In genomic region chr10:58404639-58405038, GRCm38 (mm10) we compare ENCODE assay signal across 11 mouse cellular contexts. TPM values are rescaled to one million over a fixed set of nuclear protein-coding genes. Genes with fewer than 3 reads are reported as not detected.
DNase-seq lines count a peak whose midpoint lies in the region; ATAC-seq and TF ChIP-seq lines count a peak whose summit lies in the region.
"Had no signal": no experiment of that assay in that cellular context is flagged by ENCODE, and none has a peak within 500 bp of the region (broad histone marks: within the 10 kb centered on the region; RNA-seq: fewer than 3 reads in every experiment).

No protein-coding gene starts in this region.

- DNase-seq in heart, postnatal 10 days: no peak
- DNase-seq in lung, embryonic 14.5 days: no peak
- no peak for DNase-seq in lung, postnatal 10 days
- DNase-seq in midbrain, embryonic 11.5 days (ENCODE audit: low spot score, missing footprints): no peak
- no peak for DNase-seq in Muller cell, postnatal 12 days (ENCODE audit: inconsistent ontology term)
- DNase-seq: adrenal gland, adult 2 months; kidney, adult 11 months had no signal

- H3K36me3 ChIP-seq in heart, embryonic 13.5 days: peaks cover 84% of the 10 kb centered on the region
- peaks cover 64% of the 10 kb centered on the region for H3K36me3 ChIP-seq in lung, embryonic 14.5 days (ENCODE audit: insufficient read depth)
- H3K36me3 ChIP-seq in intestine, embryonic 15.5 days: 0 out of 2 replicates have a peak, but pooled peaks cover 6% of the 10 kb centered on the region
- H3K36me3 ChIP-seq in midbrain, embryonic 11.5 days (ENCODE audit: control insufficient read depth, insufficient read depth, low read length): peaks cover 2% of the 10 kb centered on the region; the same call in 1 of the 2 replicates

- no peak overlapping the region for H3K4me3 ChIP-seq in heart, embryonic 13.5 days
- H3K4me3 ChIP-seq in lung, embryonic 14.5 days (ENCODE audit: low read depth, low read length): no peak overlapping the region
- H3K4me3 ChIP-seq in intestine, embryonic 15.5 days (replicated peaks): no peak overlapping the region
- no peak overlapping the region for H3K4me3 ChIP-seq in olfactory bulb, adult 2 months (ENCODE audit: insufficient read depth, low read depth, low read length)
- no peak overlapping the region for H3K4me3 ChIP-seq in midbrain, embryonic 11.5 days (ENCODE audit: low read depth, low read length)
- H3K4me3 ChIP-seq: forebrain, embryonic 15.5 days had no signal

- peak overlapping the region; percentile 64 for H3K9ac ChIP-seq in heart, embryonic 13.5 days
- H3K9ac ChIP-seq in lung, embryonic 14.5 days: no peak overlapping the region
- H3K9ac ChIP-seq in intestine, embryonic 15.5 days: no peak overlapping the region
- H3K9ac ChIP-seq in midbrain, embryonic 11.5 days (ENCODE audit: low read length): no peak overlapping the region
- H3K9ac ChIP-seq: forebrain, embryonic 15.5 days had no signal

- peak overlapping the region; percentile 91 for H3K27ac ChIP-seq in heart, embryonic 13.5 days (replicated peaks)
- peak overlapping the region; percentile 70 for H3K27ac ChIP-seq in lung, embryonic 14.5 days (ENCODE audit: low read depth)
- H3K27ac ChIP-seq in intestine, embryonic 15.5 days: 0 out of 2 replicates have a peak overlapping the region, but pooled peaks have one; percentile 9
- peak overlapping the region; percentile 86 for H3K27ac ChIP-seq in olfactory bulb, adult 2 months (ENCODE audit: insufficient read depth, low read depth, low read length)
- H3K27ac ChIP-seq in midbrain, embryonic 11.5 days (ENCODE audit: low read depth, low read length): no peak overlapping the region
- H3K27ac ChIP-seq: forebrain, embryonic 15.5 days had no signal

- no peak for TF ChIP-seq CTCF in lung, embryonic 14.5 days (IDR thresholded peaks at IDR 0.05; ENCODE audit: low read depth)
- no peak for TF ChIP-seq CTCF in olfactory bulb, adult 2 months (IDR thresholded peaks at IDR 0.05; ENCODE audit: insufficient read depth, low read depth, low read length)

- no peak for TF ChIP-seq POLR2A in olfactory bulb, adult 2 months (IDR thresholded peaks at IDR 0.05; ENCODE audit: insufficient read depth, low read depth, low read length)

- 66% methylated on average over 6 of the region's 6 CpGs for WGBS in heart, embryonic 13.5 days
- WGBS in lung, embryonic 14.5 days: 77% methylated on average over 6 of the region's 6 CpGs
- WGBS in intestine, embryonic 15.5 days: 81% methylated on average over 6 of the region's 6 CpGs
- WGBS in olfactory bulb, adult 2 months: 78% methylated on average over 6 of the region's 6 CpGs
- WGBS in midbrain, embryonic 11.5 days: 92% methylated on average over 6 of the region's 6 CpGs

- no peaks in the 10 kb centered on the region for H3K27me3 ChIP-seq in heart, embryonic 13.5 days (replicated peaks)
- no peaks in the 10 kb centered on the region for H3K27me3 ChIP-seq in lung, embryonic 14.5 days (ENCODE audit: insufficient read depth, low read length)
- no peaks in the 10 kb centered on the region for H3K27me3 ChIP-seq in intestine, embryonic 15.5 days (replicated peaks)
- no peaks in the 10 kb centered on the region for H3K27me3 ChIP-seq in midbrain, embryonic 11.5 days (ENCODE audit: control insufficient read depth, insufficient read depth, low read length)
- H3K27me3 ChIP-seq: forebrain, embryonic 15.5 days had no signal

- ATAC-seq in heart, embryonic 13.5 days (ENCODE audit: extremely low read depth, insufficient number of reproducible peaks, low FRiP score, low TSS enrichment): no peak
- ATAC-seq in lung, embryonic 14.5 days (ENCODE audit: insufficient read depth): no peak
- no peak for ATAC-seq in intestine, embryonic 15.5 days
- ATAC-seq in midbrain, embryonic 11.5 days (ENCODE audit: low FRiP score): no peak
- ATAC-seq: forebrain, embryonic 15.5 days had no signal

- no peaks in the 10 kb centered on the region for H3K9me3 ChIP-seq in heart, embryonic 13.5 days
- no peaks in the 10 kb centered on the region for H3K9me3 ChIP-seq in lung, embryonic 14.5 days (ENCODE audit: low read depth, low read length)
- H3K9me3 ChIP-seq in intestine, embryonic 15.5 days: no peaks in the 10 kb centered on the region
- H3K9me3 ChIP-seq in midbrain, embryonic 11.5 days (ENCODE audit: control insufficient read depth, low read length): no peaks in the 10 kb centered on the region
- H3K9me3 ChIP-seq: forebrain, embryonic 15.5 days had no signal

- peak overlapping the region; percentile 31 for H3K4me2 ChIP-seq in heart, embryonic 13.5 days
- no peak overlapping the region for H3K4me2 ChIP-seq in lung, embryonic 14.5 days
- no peak overlapping the region for H3K4me2 ChIP-seq in intestine, embryonic 15.5 days (replicated peaks)
- H3K4me2 ChIP-seq in midbrain, embryonic 11.5 days: no peak overlapping the region
- H3K4me2 ChIP-seq: forebrain, embryonic 15.5 days had no signal

- H3K4me1 ChIP-seq in heart, embryonic 13.5 days: peaks cover 53% of the 10 kb centered on the region
- H3K4me1 ChIP-seq in lung, embryonic 14.5 days (ENCODE audit: insufficient read depth): no peaks in the 10 kb centered on the region
- H3K4me1 ChIP-seq in intestine, embryonic 15.5 days (replicated peaks): no peaks in the 10 kb centered on the region
- no peaks in the 10 kb centered on the region; the same call in 1 of the 2 replicates for H3K4me1 ChIP-seq in olfactory bulb, adult 2 months (ENCODE audit: control insufficient read depth, insufficient read depth, low read length)
- no peaks in the 10 kb centered on the region for H3K4me1 ChIP-seq in midbrain, embryonic 11.5 days (ENCODE audit: control insufficient read depth, insufficient read depth, low read length)
- H3K4me1 ChIP-seq: forebrain, embryonic 15.5 days had no signal

- intact Hi-C loops in heart, postnatal 10 days (cut with DNase I): loop anchor here (5.0 kb wide), 1 partner anchor 43 kb away; the partner anchor contains the start of gene Ranbp2

RNA-seq across cellular contexts. Expression of gene Ranbp2, which starts 42.1 kb away (rescaled TPM):
- polyA plus RNA-seq in heart, embryonic 13.5 days (2015; fragmentation: Nextera tagmentation; extraction: Ambion mirVana): 14.0 and 15.2 TPM in 2 replicates
- 10 to 100 TPM; 56.6 to 59.4 TPM for total RNA-seq in heart, postnatal 10 days (2021)
- 40.8 and 41.8 TPM in 2 replicates for polyA plus RNA-seq in lung, embryonic 14.5 days (2014; fragmentation: Nextera tagmentation; extraction: Ambion mirVana)
- polyA plus RNA-seq in intestine, embryonic 15.5 days (2015; fragmentation: Nextera tagmentation; extraction: Ambion mirVana): 19.9 and 23.1 TPM in 2 replicates
- polyA plus RNA-seq in olfactory bulb, adult 2 months (2012; ENCODE audit: insufficient read depth, insufficient read length, low replicate concordance, missing spikeins): 82.6 TPM in 1 of 2 replicates, not detected in the other
- polyA plus RNA-seq in midbrain, embryonic 11.5 days (2014; fragmentation: Nextera tagmentation; extraction: Ambion mirVana): 29.1 and 33.8 TPM in 2 replicates
